Mouse (Mus musculus) layer of hippocampus, postnatal 25 days (tissue): ENCODE results near the gene Tnfrsf1b. TPM values are rescaled to one million over a fixed set of nuclear protein-coding genes. Genes with fewer than 3 reads are reported as not detected.

Experiments used
- DNase-seq, 2 experiments: peaks; one replicate each; pipeline ENCODE4 v3.0.0; 2022; ENCODE audit warnings: mixed read lengths in 2 of 2, low spot score in 1 of 2; ENCODE audit errors: extremely low spot score in 1 of 2
- total RNA-seq, 2 experiments: library from RNA; stranded (reverse); gene quantifications; 2 replicates each; pipeline ENCODE4 v1.2.3; 2021

Gene Tnfrsf1b
- total RNA-seq, 2 experiments from 2014 or later = 2.5 to 3.2 TPM

GRCm38 (mm10) chr4:145260802-145261201, 14.1 kb upstream of the Tnfrsf1b start:
- no peak for DNase-seq

- no peak for DNase-seq
Observed at GRCm38 (mm10) chr4:145257751-145258434, 11.2 kb upstream of the Tnfrsf1b start.

- DNase-seq = no peak
Observed at GRCm38 (mm10) chr4:145256144-145256543, 9.5 kb upstream of the Tnfrsf1b start.

- no peak for DNase-seq
Observed at GRCm38 (mm10) chr4:145254418-145254817, 7.7 kb upstream of the Tnfrsf1b start.

DNA sequence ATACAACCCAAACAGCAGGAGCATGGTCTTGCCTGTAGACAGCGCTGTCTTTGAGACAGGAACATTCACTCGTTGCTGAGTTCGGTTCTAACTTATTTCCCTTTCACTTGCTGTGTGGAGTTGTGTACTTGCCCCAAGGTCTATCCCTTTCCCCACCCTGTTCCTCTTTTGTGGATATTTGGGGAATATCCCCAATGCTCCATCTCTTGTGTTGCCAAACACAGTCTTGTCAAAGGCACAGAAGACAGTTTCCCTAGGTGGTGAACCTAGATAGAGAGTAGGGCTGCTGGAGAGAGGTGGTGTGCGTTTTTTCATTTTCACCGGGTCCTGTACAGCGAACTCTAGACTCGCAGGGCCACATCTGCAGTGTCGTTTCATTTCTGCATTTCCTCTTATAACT, 5.9 kb upstream of the Tnfrsf1b start:
- no peak for DNase-seq

DNA sequence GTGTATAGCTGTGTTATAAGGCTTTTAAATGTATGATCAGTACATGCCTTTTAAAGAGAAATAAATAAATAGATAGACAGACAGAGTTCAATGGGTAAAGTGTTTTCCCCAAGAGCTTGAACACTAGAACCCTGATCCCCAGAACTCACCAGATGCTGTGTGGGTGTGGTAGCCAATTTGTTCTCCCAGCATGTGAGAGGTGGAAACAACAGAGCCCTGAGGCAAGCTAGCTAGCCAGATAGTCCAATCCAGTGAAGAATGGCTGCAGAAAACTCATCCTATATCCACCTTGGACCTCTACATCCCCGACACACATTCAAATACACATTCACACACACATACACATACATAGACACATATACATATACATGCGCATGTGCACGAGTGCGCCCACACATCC, 4.9 kb upstream of the Tnfrsf1b start:
- no peak for DNase-seq

DNA sequence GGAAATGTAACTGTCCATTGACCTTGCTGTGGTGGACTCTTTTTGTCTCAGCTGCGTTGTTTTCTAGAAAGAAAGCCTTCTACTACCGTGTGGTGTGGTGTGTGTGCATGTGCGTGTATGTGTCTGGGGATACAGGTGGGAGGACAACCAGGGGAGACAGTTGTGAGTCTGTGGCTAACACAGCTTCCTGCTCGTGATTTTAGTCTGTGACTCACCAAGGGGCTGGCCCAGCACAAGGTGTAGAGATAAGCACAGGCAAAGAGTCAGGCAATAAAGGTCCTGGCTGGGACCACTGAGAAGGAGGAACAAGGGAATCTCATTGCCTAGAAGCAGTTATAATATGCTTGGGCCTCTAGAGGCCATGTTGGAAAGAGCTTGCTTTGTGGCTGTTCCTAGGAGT, 3.3 kb upstream of the Tnfrsf1b start:
- DNase-seq = no peak

DNA sequence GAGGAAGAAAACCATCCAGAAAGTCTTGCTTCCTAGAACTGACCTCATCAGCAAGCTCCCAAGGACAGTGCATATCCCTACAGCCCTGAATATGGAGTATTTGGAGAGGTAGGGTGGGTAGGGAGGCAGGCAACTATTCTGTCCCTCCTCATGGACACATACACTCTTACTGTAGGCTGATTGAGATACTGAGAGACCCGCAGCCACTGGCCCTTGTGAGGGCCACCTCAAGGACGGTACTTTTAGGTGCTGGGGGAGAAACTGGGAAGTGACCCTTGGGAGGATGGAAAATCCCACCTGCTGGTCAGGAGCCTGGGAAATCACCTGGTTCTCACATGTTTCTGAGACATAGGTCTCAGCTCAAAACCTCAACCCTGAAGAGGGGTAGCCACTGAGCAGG, 886 bp upstream of the Tnfrsf1b start:
- no peak for DNase-seq

- DNase-seq = no peak
Observed at GRCm38 (mm10) chr4:145245581-145245980, 1.1 kb downstream of the Tnfrsf1b start.

DNA sequence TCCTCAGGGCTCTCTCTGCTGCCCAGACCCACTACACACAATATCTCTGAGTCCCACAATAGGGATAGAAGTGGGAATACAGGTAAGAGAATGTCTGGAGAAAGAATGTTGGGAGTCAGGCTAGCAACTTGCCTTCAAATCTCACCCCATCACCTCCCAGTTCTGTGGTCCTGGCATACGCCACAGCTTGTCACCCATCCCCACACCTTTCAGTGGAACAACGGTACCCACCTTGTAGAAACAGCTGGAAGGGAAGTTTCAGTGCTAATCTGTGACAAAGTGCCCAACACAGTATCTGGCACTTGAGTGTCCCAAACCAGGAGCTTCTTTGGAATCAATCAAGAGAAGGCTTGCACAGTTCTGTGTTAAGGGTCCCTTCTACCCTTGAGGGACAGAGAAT, 2.0 kb downstream of the Tnfrsf1b start:
- DNase-seq = no peak

GRCm38 (mm10) chr4:145242719-145243350, 3.8 kb downstream of the Tnfrsf1b start:
- DNase-seq = no peak

- no peak for DNase-seq
Observed at GRCm38 (mm10) chr4:145240723-145241231, 5.9 kb downstream of the Tnfrsf1b start.

GRCm38 (mm10) chr4:145239049-145239830, 7.4 kb downstream of the Tnfrsf1b start:
- DNase-seq = no peak

GRCm38 (mm10) chr4:145236027-145236426, 10.6 kb downstream of the Tnfrsf1b start:
- no peak for DNase-seq

GRCm38 (mm10) chr4:145233487-145234228, 13.0 kb downstream of the Tnfrsf1b start:
- DNase-seq = no peak

- DNase-seq = no peak
Observed at GRCm38 (mm10) chr4:145231732-145232131, 14.9 kb downstream of the Tnfrsf1b start.

DNA sequence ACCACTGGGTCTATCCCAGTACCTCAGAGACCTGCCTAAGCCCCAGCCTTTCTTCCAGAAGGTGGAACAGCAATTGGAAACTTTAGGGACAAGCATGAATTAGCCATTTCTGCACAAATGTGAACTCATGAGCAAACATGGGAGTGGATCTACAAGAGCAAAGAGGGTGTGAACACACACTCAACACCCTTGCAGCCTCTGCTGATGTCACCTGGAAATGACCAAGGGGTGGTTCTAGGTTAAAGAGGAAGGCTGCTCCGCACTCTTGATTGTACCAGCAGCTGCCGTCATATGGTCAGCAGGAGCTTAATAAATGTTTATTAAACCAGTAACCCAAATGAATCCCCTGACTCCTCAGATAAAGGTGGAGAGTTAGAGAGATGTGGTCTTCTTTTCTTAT, 16.0 kb downstream of the Tnfrsf1b start:
- DNase-seq = no peak

DNA sequence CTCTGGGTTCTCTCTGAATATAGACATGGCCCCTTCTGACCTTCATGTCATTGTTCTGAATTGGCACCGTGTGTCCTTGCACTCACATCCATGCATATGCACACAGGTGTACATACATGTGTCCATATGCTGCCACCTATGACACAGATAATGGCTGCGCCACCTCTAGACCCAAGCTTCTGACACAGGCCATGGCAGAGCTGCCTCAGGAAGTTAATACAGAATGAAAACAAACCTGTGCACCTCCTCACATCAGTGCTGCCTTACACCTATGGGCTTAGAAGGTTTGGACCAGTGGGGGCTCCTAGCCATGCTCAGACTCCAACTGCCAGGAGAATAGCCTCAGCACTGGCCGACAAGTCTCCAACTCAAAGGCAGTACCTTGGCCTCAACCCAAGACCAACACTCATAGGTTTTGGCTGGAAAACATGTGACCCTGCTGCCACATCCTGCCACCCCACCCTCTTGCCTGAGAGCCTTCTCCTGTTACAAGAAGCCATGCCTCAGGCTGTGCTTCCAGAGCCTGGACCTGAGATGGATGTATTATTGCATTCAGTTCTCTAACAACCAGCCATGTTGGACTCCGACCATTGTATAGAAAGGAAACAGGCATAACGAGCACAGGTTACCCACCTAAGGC, 17.0 kb downstream of the Tnfrsf1b start:
- DNase-seq = no peak

- DNase-seq = no peak
Observed at GRCm38 (mm10) chr4:145229051-145229450, 17.6 kb downstream of the Tnfrsf1b start.

GRCm38 (mm10) chr4:145224613-145225012, 22.1 kb downstream of the Tnfrsf1b start:
- DNase-seq = no peak
